In the genomic region with DNA sequence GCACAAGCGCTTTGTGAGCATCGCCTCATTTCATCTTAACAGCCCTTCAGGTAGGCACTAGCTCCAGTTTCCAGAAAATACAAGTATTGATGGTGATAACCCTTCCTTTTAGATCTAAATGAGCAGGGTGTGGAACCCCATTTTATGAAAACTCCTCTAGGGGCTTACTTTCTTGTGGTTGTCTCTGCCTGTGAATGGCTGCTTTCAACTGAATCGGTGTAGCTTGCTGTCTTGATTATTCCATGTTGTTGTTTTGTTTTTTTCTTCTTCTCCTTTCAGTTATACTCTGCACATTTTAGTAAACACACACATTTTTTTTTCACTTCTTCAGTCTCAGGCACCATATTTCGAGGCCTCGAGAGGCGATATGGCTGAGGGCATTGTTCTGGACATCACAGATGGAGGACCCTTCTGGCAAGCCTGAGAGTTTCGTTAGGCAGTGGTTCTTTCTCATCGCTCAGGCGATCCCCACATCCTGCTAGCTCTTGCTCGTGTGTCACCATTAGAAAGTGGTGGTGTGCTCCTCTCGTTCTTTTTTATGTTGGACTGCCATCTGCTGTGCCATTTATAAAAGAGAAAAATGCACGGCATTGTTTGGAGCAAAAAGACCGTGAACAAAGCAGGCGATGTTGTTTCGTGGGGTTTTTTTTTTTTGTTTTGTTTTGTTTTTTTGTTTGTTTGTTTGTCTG, we compare ENCODE assay signal across 13 mouse cellular contexts. TPM values are rescaled to one million over a fixed set of nuclear protein-coding genes. Genes with fewer than 3 reads are reported as not detected.
A peak's percentile ranks its signal among the peaks of the same experiment; 100 is the strongest.
DNase-seq lines count a peak whose midpoint lies in the region; ATAC-seq and TF ChIP-seq lines count a peak whose summit lies in the region.
"Had no signal": no experiment of that assay in that cellular context is flagged by ENCODE, and none has a peak within 500 bp of the region (broad histone marks: within the 10 kb centered on the region; RNA-seq: fewer than 3 reads in every experiment).

No protein-coding gene starts in this region.

- H3K27me3 ChIP-seq in CH12.LX (replicated peaks), result no peaks in the 10 kb centered on the region
- H3K27me3 ChIP-seq in midbrain, embryonic 16.5 days (ENCODE audit: control insufficient read depth, insufficient read depth, low read depth, low read length), result no peaks in the 10 kb centered on the region
- H3K27me3 ChIP-seq in thymus, adult 2 months (ENCODE audit: control insufficient read depth, insufficient read depth, low read length), result no peaks in the 10 kb centered on the region
- H3K27me3 ChIP-seq: stomach, embryonic 15.5 days had no signal

- peak; percentile 93 for ATAC-seq in frontal cortex, adult (ENCODE audit: low TSS enrichment)
- ATAC-seq in midbrain, embryonic 16.5 days, result peak; percentile 88
- ATAC-seq in megakaryocyte, adult 5-6 weeks (ENCODE audit: poor library complexity, severe bottlenecking), result no peak
- ATAC-seq: CD4-positive, CD25-positive, alpha-beta regulatory T cell, adult 4 months had no signal

- H3K36me3 ChIP-seq in CH12.LX (replicated peaks in 1 of 2; ENCODE audit: control insufficient read depth in 1 of 2, insufficient read depth in 1 of 2, low read length in 1 of 2), result no peaks in the 10 kb centered on the region
- no peaks in the 10 kb centered on the region for H3K36me3 ChIP-seq in midbrain, embryonic 16.5 days (ENCODE audit: control insufficient read depth, insufficient read depth, low read length)
- H3K36me3 ChIP-seq in thymus, adult 2 months (ENCODE audit: control insufficient read depth, insufficient read depth, low read length), result no peaks in the 10 kb centered on the region
- H3K36me3 ChIP-seq: stomach, embryonic 15.5 days had no signal

- TF ChIP-seq RAD21 in CH12.LX (IDR thresholded peaks at IDR 0.05; ENCODE audit: low read depth, low read length), result peak; percentile 34

- peak in 1 of 2 experiments; percentile 29; a peak in 2 of 4 replicates for TF ChIP-seq CTCF in CH12.LX (conservative IDR thresholded peaks at IDR 0.05 in 1 of 2, IDR thresholded peaks at IDR 0.05 in 1 of 2; ENCODE audit: low read depth in 2 of 2, low read length in 2 of 2)
- no peak for TF ChIP-seq CTCF in thymus, adult 2 months (IDR thresholded peaks at IDR 0.05; ENCODE audit: borderline replicate concordance, control insufficient read depth, extremely low read depth, insufficient read depth, low read length, poor library complexity)

- H3K4me2 ChIP-seq in CH12.LX (ENCODE audit: insufficient read depth, low read depth, poor library complexity, severe bottlenecking), result peak overlapping the region; percentile 36; the same call in 1 of the 2 replicates
- H3K4me2 ChIP-seq in midbrain, embryonic 16.5 days (ENCODE audit: low read length), result peak overlapping the region; percentile 39
- H3K4me2 ChIP-seq: stomach, embryonic 15.5 days had no signal

- no peaks in the 10 kb centered on the region for H3K4me1 ChIP-seq in CH12.LX (ENCODE audit: control insufficient read depth in 1 of 2, insufficient read depth in 2 of 2)
- no peaks in the 10 kb centered on the region for H3K4me1 ChIP-seq in midbrain, embryonic 16.5 days (ENCODE audit: control insufficient read depth, insufficient read depth, low read length)
- no peaks in the 10 kb centered on the region for H3K4me1 ChIP-seq in thymus, adult 2 months (replicated peaks; ENCODE audit: control insufficient read depth, insufficient read depth, low read length)
- H3K4me1 ChIP-seq: stomach, embryonic 15.5 days had no signal

- H3K4me3 ChIP-seq in CH12.LX (replicated peaks in 1 of 3; ENCODE audit: low read depth in 2 of 3, low read length in 2 of 3, poor library complexity in 1 of 3), result no peak overlapping the region
- no peak overlapping the region for H3K4me3 ChIP-seq in midbrain, embryonic 16.5 days (ENCODE audit: low read depth, low read length)
- H3K4me3 ChIP-seq in thymus, adult 2 months (ENCODE audit: control insufficient read depth, insufficient read depth, low read length), result no peak overlapping the region
- H3K4me3 ChIP-seq: erythroblast, embryonic 14.5 days; stomach, embryonic 15.5 days had no signal

- H3K9me3 ChIP-seq in CH12.LX (replicated peaks; ENCODE audit: low read length), result no peaks in the 10 kb centered on the region
- no peaks in the 10 kb centered on the region for H3K9me3 ChIP-seq in midbrain, embryonic 16.5 days (replicated peaks; ENCODE audit: control insufficient read depth, low read length, poor library complexity, severe bottlenecking)
- H3K9me3 ChIP-seq: stomach, embryonic 15.5 days had no signal

- in situ Hi-C loops in CH12.LX (cut with MboI; ENCODE audit: low pct_ligation_motif_present, low pct_unique_long_range_greater_than_20kb, low sequenced_read_pairs), result no loop called here

- no peak for DNase-seq in frontal cortex, postnatal 14 days (ENCODE audit: low spot score in 2 of 2)
- DNase-seq in CH12.LX (ENCODE audit: extremely low read depth), result no peak
- peak; percentile 21 for DNase-seq in embryo, embryonic 11 days
- DNase-seq in ovary, adult 18-20 months (ENCODE audit: low spot score), result no peak
- no peak for DNase-seq in thymus, adult 2 months
- DNase-seq: liver; lung, postnatal 36 days had no signal

- no peak for TF ChIP-seq EP300 in CH12.LX (IDR thresholded peaks at IDR 0.05; ENCODE audit: low read length)

- H3K27ac ChIP-seq in CH12.LX (ENCODE audit: insufficient read depth, low read depth), result no peak overlapping the region
- H3K27ac ChIP-seq in midbrain, embryonic 16.5 days (ENCODE audit: low read length), result no peak overlapping the region; the same call in 1 of the 2 replicates
- H3K27ac ChIP-seq in thymus, adult 2 months (ENCODE audit: control insufficient read depth, insufficient read depth, low read length), result no peak overlapping the region
- H3K27ac ChIP-seq: stomach, embryonic 15.5 days had no signal

- H3K9ac ChIP-seq in CH12.LX (ENCODE audit: insufficient read depth, low read depth), result no peak overlapping the region
- no peak overlapping the region for H3K9ac ChIP-seq in midbrain, embryonic 16.5 days (ENCODE audit: low read depth, low read length)
- H3K9ac ChIP-seq: stomach, embryonic 15.5 days had no signal

- no peaks in the 10 kb centered on the region for H3K79me2 ChIP-seq in CH12.LX (replicated peaks; ENCODE audit: control insufficient read depth, extremely low read depth, insufficient read depth, poor library complexity, severe bottlenecking)

- dilution Hi-C loops in CH12.LX (cut with MboI; ENCODE audit: extremely low pct_ligation_motif_present, extremely low pct_unique_long_range_greater_than_20kb, low sequenced_read_pairs), result no loop called here

- no peak for TF ChIP-seq POLR2A in CH12.LX (IDR thresholded peaks at IDR 0.05; ENCODE audit: low read depth, low read length)
- no peak for TF ChIP-seq POLR2A in thymus, adult 2 months (IDR thresholded peaks at IDR 0.05; ENCODE audit: control insufficient read depth, extremely low read depth, insufficient read depth, low read length, poor library complexity)

- 43% methylated on average over 15 of the region's 15 CpGs for WGBS in midbrain, embryonic 16.5 days
- 75% methylated on average over 15 of the region's 15 CpGs for WGBS in thymus, adult 2 months

TF ChIP-seq in CH12.LX, 34 proteins besides CTCF, POLR2A, EP300 and RAD21:
- TF ChIP-seq USF1 (IDR thresholded peaks at IDR 0.05; ENCODE audit: low read depth, low read length), result no peak
- TF ChIP-seq SMC3 (IDR thresholded peaks at IDR 0.05; ENCODE audit: low read depth, low read length), result peak; percentile 15; the same call in 1 of the 2 replicates

RNA-seq across cellular contexts. Expression of gene Gemin8, which starts 23.0 kb away (rescaled TPM):
- total RNA-seq in CH12.LX (2012; rRNA removed) (8.8 and 10.7 TPM in 2 replicates), CH12.LX (2014; rRNA removed) (13.0 and 15.8 TPM in 2 replicates)
- polyA plus RNA-seq in CH12.LX (2012; ENCODE audit: insufficient read length, low read depth), result 20.1 and 24.7 TPM in 2 replicates
- polyA plus RNA-seq in midbrain, embryonic 16.5 days (2015; fragmentation: Nextera tagmentation; extraction: Ambion mirVana), result 7.2 and 7.7 TPM in 2 replicates
- 5.8 and 6.5 TPM in 2 replicates for total RNA-seq in megakaryocyte, adult 5-6 weeks (2015)
- 4.1 and 4.6 TPM in 2 replicates for total RNA-seq in megakaryocyte, adult 5-6 weeks (2017)
- polyA plus RNA-seq in thymus, adult 2 months (2012; rRNA removed), result 9.0 and 9.2 TPM in 2 replicates
